Mouse (Mus musculus): ENCODE results near the gene Tmsb4x. TPM values are rescaled to one million over a fixed set of nuclear protein-coding genes. Genes with fewer than 3 reads are reported as not detected.

The Tmsb4x gene
- 8,106 TPM for polyA plus RNA-seq (2014; fragmentation: Illumina TruSeq; extraction: RNeasy Lipid Tissue Mini Kit (QIAGEN cat#74804); ENCODE audit: insufficient read depth, low read depth, low replicate concordance)

DNA sequence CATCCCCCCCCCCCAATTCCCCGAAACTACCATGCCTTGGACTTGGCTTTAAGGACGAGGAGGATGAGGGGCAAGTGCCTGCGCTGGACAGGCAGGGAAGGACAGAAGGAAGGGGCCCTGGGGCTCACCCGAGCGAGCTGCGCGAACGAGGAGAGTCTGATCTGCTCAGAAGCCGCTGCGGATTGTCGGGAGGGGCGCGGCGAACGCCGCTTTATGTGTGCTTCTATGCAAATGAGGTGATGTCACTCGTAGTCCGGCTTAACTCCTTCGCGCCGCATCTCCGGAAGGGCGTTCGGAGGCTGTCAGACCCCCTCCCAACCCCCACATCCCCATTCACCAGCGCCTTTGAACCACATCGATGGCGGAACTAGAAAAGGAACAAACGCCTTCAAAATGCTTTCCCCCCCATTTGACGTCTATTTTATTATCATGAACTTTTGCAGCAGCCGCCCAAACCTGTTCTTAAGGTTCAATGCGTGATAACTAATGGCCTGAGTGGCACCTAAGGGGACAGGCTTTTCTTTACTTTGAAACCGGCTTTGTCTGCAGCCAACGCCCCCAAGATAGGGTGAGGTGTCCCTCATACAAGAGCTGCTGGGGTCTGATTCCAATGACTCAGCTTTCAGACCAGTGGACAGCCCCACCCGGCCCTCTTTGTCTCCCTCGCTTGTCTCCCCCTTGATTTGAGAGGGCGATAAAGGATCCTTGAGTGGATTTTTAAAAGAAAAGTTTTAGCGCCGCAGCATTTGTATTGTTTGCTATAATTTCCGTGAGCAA lies at the start of gene Tmsb4x:
Gene Tmsb4x, minus strand, starts transcription at position 338 of the 777 bp plus-strand sequence.

Other genes starting within 250 kb of the Tmsb4x start
- 2.1 TPM for gene Tlr8, start 55.0 kb upstream of the Tmsb4x start, polyA plus RNA-seq (2014; fragmentation: Illumina TruSeq; extraction: RNeasy Lipid Tissue Mini Kit (QIAGEN cat#74804); ENCODE audit: insufficient read depth, low read depth, low replicate concordance)
- 2.6 TPM for gene Tlr7, start 121.2 kb upstream of the Tmsb4x start, polyA plus RNA-seq (2014; fragmentation: Illumina TruSeq; extraction: RNeasy Lipid Tissue Mini Kit (QIAGEN cat#74804); ENCODE audit: insufficient read depth, low read depth, low replicate concordance)
- gene Prps2, start 173.4 kb upstream of the Tmsb4x start, polyA plus RNA-seq (2014; fragmentation: Illumina TruSeq; extraction: RNeasy Lipid Tissue Mini Kit (QIAGEN cat#74804); ENCODE audit: insufficient read depth, low read depth, low replicate concordance) = 23.3 TPM

All from lung, adult 10 weeks (tissue).